Mouse (Mus musculus): ENCODE results near the gene Ube2v1.

Ube2v1 gene

GRCm38 (mm10) chr2:167631591-167632448 is at the start of gene Ube2v1:
Ube2v1 (minus strand) TSS chr2:167632095.
- peak; percentile 97 for DNase-seq (ENCODE audit: low spot score in 2 of 2)

DNA sequence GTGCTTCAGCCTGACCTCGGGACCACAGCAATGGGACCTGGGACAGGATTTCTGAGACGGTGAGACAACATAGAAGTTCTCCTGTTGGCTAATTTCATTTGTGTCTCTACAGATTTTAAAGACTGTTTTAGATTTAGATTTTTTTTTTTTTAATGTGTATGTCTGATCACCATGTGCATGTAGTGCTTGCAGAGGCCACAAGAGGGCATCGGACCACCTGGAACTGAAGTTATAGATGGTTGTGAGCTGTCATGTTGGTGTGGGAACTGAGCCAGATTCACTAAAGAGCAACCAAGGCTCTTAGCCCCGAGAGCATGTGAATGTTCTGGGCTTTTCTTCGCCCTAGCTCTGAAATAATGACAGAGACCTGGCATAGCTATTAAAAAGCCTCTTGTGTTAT is 48.8 kb upstream of the Ube2v1 start:
- DNase-seq (ENCODE audit: low spot score in 2 of 2) = no peak

GRCm38 (mm10) chr2:167679902-167680430 is 48.1 kb upstream of the Ube2v1 start:
- DNase-seq (ENCODE audit: low spot score in 2 of 2) = peak; percentile 69 to 79

GRCm38 (mm10) chr2:167678600-167678999 is 46.7 kb upstream of the Ube2v1 start:
- no peak for DNase-seq (ENCODE audit: low spot score in 2 of 2)

DNA sequence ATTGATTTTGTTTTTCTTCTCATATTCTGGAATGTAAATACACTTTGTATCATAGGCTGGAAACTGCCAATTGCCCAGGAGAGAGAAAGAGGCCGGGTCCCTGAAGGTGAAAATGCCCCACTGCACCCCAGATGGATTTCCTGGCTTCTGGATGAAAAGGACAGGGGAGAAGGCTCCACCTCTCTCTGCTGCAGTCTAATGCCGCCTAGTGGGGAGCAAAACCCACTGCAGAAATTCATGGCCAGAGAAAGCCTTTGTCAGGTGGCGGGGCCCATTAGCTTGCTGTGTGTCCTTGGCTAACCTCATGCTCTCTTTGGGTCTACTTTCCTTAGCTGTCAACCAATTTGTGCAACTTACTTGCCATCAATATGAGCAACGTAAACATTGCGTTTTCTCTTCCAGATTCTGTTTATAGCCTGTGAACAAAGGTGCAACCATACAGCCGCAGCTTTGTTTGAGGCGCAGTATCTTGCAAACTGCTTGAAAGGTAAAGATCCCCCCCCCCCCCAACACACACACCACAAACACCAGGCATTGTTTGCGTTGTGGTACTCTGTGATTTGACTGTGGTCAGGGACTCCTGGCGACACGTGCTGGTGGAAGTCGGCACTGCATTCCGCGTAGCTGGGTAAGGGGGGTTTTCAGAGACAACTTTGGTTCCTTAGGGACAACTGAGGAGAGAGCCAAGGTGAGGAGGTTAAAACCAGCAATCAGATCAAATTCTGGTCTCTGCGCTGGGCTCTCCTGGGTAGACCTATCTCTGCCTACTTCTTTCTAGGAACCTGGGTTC is 43.4 kb upstream of the Ube2v1 start:
- DNase-seq (ENCODE audit: low spot score in 2 of 2) = no peak

DNA sequence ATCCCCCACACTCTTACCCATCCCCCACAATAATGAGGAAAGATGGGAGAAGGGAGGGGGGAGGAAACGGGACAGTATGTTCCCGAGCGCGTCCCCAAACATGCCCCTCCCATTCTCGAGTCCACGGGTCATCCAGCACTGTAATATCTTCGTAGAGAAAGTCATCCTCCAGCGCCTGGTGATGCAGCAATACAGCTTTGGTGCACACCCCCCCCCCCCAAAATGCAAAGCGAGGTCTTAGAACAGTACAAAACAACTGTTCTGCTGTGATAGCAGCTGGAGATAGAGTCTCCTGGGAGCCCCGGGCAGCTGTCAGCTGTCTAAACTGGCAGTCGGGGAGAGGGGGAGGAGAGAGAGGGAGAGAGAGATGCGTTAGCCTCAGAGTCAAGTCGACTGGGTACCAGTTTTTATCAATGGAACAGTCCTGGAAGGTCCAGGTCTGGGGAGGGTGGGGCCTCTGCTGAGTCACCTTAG is 40.4 kb upstream of the Ube2v1 start:
- no peak for DNase-seq (ENCODE audit: low spot score in 2 of 2)

DNA sequence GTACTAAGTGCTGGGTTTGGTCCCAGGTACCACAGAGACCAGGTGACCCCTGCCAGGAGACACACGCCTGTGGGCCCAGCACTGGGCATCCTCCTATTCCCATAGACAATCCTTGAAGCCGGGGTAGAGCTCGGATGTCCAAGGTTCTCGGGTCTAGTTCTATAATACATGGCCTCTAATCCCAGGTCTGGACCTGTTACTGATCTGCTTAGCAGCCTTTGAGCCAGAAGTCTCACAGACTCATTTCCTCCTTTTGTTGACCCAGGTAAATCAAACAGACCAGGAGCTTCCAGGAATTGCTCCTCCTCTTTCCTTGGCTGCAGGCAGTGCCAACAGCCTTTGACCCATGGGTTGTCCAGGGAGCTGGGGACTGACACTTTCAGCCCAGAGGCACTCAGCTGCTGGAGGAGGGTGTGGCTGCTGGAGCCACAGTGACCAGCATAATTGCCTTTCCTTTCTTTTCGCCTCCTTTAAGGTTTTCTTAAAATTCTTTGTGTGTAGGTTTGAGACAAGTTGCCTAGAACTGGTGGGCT is 39.3 kb upstream of the Ube2v1 start:
- DNase-seq (ENCODE audit: low spot score in 2 of 2) = no peak

DNA sequence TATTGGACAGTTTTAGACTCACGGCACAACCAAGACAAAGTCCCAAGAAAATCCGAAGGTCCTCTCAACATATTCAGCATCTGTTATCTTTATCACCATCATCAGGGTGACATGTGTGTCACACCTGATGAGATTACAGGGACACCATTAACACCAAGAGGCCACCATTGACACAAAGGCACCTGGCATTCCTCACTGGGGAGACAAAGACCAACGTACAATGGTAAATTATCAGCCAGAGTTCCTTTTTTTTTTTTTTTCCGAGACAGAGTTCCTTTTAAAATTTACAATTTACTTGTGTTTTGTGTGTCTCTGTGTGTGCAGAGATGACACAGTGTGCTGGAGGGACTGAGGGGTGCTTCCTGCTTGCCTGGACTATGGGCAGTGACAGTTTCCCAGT is 37.5 kb upstream of the Ube2v1 start:
- no peak for DNase-seq (ENCODE audit: low spot score in 2 of 2)

- DNase-seq (ENCODE audit: low spot score in 2 of 2) = no peak
Observed at GRCm38 (mm10) chr2:167668426-167668825, 36.5 kb upstream of the Ube2v1 start.

DNA sequence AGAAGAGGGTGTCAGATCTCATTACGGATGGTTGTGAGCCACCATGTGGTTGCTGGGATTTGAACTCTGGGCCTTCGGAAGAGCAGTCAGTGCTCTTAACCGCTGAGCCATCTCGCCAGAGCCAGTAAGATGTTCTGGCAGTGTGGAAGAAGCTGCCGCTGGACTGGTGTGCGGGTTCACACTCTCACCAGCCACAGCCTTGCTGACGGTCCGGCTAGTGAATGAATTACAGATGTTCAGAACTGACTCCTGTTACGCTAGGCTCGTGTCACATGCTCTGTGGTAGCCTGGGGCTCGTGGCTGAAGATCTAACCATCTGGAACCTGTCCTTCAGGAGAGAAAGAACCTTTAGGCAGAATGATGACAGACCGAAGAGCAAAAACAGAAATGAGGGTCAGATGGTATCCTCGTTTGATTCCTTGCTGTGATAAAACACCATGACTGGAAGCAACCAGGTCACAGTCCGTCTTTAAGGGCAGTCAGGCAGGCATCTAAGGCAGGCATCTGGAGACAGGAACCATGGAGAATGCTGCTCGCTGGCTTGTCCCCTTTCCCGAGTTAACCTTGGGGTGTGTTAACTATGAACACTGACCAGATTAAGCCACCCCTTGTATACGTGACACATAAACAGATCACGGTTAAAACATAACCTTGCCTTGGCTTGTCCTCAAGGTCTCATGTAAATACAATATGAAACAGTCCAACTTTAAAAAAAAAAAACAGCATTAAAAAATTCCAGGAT is 34.2 kb upstream of the Ube2v1 start:
- DNase-seq (ENCODE audit: low spot score in 2 of 2) = no peak

- no peak for DNase-seq (ENCODE audit: low spot score in 2 of 2)
Observed at GRCm38 (mm10) chr2:167662713-167663112, 30.8 kb upstream of the Ube2v1 start.

DNA sequence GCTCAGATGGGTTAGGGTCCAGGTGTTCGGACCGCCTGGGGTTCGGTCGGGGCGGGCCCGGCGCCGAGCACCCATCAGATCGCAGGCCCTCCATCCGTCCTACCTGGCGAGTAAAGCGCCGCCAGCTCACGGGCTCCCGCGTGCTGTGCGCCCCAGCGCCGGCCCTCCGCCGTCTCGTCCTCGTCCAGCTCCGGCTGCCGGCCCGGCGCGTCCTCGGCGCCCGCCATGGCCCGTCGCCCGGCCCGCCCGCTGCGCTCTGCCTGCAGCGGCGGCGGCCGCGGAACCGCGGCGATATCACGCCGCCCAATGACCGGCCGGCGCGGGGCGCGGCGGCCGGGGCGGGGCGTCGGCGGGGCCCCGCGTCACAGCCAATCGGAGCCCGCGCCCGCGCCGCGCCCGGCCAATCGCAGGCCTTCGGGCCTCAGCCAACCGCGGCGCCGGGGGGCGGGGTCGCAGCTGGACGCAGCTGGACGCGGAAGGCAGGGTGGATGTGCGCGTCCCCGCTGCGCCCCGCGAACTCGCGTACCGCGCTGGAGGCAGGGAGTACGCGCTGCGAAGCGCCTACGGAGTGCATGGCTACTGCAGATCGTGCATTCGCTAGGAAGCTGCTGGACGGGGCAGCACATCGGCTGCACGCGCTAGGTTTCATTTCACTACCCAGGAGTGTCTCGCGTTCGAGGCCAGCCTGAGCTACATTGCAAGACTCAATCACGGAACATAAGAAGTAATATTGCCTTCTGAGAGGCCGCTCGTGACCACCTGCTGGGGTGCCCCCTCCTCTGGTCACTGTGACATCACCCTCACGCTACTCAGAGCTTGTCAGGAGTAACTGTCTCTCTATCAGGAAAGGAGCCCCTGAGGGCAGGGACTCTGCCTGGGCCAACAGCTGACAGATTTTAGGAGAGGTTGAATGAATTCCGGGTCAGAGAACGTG is 29.6 kb upstream of the Ube2v1 start, which contains the start of gene Gm20431:
TSS of gene Gm20431 (minus strand) at position 227 of the 934 bp plus-strand sequence.
- DNase-seq (ENCODE audit: low spot score in 2 of 2) = peak; percentile 86 to 93

- DNase-seq (ENCODE audit: low spot score in 2 of 2) = no peak
Observed at GRCm38 (mm10) chr2:167660611-167660971, 28.7 kb upstream of the Ube2v1 start.

GRCm38 (mm10) chr2:167659847-167660610 is 28.1 kb upstream of the Ube2v1 start:
- peak; percentile 47 to 83 for DNase-seq (ENCODE audit: low spot score in 2 of 2)

DNA sequence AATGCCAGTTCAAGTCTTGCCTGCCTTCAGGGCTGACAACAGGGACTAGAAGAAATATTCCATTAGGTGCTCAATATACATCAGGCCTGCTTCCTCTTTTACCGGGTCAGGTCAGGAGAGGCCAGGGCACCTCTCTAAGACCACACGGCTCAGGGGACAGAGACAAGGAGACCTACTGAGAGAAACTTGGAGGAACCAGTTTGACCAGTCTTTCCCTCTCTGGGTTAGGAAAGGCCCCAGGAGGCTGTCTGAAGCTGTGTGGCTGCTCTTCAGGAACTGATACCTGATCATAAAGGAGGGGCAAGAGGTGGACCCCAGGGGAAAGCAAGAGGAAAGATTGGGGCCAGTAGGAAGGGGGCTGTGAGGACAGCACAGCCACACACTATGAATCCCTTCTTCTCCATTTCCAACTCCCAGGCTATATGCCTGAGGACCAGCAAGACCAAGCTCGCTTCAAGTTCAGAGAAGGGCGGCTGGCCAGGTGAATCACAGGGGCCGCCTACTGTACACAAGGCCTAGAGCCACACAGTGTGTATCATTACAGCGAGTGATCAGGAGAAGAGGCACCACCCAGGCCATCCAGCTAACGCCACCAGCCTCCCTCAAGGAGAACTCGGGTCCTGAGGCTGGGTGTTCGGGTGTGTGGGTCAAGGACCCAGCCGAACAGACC is 27.4 kb upstream of the Ube2v1 start:
- peak in 1 of 2 experiments; percentile 54 for DNase-seq (ENCODE audit: low spot score in 2 of 2)

- DNase-seq (ENCODE audit: low spot score in 2 of 2) = no peak
Observed at GRCm38 (mm10) chr2:167658712-167659111, 26.8 kb upstream of the Ube2v1 start.

- no peak for DNase-seq (ENCODE audit: low spot score in 2 of 2)
Observed at GRCm38 (mm10) chr2:167657973-167658372, 26.1 kb upstream of the Ube2v1 start.

DNA sequence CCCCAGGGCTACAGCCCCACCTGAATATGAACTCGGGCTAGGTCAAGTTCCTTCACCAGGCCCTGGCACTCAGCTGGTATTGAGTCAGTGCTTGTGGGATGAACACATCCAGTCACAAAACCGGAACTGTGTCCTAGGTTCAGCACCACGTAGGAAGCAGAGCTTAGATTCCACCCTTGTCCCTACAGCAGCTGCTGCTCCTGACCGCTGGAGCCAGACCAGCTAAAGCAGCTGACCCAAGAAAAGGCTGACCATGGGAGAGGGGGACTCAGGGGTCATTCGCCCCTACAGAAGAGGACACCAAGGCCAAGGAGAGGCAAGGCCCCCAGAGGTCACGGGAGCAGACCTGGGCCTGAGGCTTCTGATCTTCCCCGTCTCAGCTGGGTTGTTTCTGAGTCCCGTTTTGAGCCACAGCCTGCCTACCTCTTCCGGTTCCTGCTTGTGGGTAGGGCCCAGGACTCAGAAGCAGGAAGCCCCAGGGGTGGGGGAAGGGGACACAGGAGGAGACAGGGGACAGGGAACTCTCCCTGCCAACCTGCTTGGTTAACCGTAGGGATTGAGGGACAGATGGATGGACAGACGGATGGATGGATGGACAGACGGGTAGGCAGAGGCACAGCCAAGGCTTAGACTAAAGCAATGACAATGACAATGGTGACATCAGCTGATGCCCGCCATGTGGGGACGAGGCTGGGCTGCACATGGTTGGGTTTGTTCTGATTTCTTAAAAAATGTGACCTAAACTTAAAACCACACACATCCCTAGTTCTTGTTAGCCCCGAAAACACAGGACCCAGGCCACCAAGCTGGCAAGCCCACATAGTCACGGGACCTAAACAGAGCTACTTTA is 25.0 kb upstream of the Ube2v1 start:
- no peak for DNase-seq (ENCODE audit: low spot score in 2 of 2)
